Mouse (Mus musculus) gastrocnemius, postnatal 4 days (tissue): ENCODE measurements around the gene Pten. TPM values are rescaled to one million over a fixed set of nuclear protein-coding genes. Genes with fewer than 3 reads are reported as not detected.

Experiments used
- DNase-seq, 2 experiments: peaks; one replicate each; pipeline ENCODE4 v3.0.0; 2021 to 2022; ENCODE audit warnings: low spot score in 2 of 2, mixed read lengths in 2 of 2
- long read RNA-seq, 2 experiments: library from polyadenylated mRNA; stranded (forward); transcript quantifications; one replicate each; pipeline ENCODE4 v2.0.0; 2021
- total RNA-seq, 2 experiments: library from RNA; stranded (reverse); gene quantifications; 2 replicates each; pipeline ENCODE4 v1.2.3; 2021

Gene Pten
- total RNA-seq = 10 to 100 TPM; 41.7 to 48.4 TPM
- long read RNA-seq, experiment 1, full-length matches to known transcripts = 26 of 30 reads
- long read RNA-seq, experiment 1, partial matches to known transcripts = 0 of 30 reads
- long read RNA-seq, experiment 1, other reads (novel, unspliced or antisense) = 4 of 30 reads
- long read RNA-seq, experiment 2, full-length matches to known transcripts = 45 of 52 reads
- long read RNA-seq, experiment 2, partial matches to known transcripts = 3 of 52 reads
- long read RNA-seq, experiment 2, other reads (novel, unspliced or antisense) = 4 of 52 reads

DNA sequence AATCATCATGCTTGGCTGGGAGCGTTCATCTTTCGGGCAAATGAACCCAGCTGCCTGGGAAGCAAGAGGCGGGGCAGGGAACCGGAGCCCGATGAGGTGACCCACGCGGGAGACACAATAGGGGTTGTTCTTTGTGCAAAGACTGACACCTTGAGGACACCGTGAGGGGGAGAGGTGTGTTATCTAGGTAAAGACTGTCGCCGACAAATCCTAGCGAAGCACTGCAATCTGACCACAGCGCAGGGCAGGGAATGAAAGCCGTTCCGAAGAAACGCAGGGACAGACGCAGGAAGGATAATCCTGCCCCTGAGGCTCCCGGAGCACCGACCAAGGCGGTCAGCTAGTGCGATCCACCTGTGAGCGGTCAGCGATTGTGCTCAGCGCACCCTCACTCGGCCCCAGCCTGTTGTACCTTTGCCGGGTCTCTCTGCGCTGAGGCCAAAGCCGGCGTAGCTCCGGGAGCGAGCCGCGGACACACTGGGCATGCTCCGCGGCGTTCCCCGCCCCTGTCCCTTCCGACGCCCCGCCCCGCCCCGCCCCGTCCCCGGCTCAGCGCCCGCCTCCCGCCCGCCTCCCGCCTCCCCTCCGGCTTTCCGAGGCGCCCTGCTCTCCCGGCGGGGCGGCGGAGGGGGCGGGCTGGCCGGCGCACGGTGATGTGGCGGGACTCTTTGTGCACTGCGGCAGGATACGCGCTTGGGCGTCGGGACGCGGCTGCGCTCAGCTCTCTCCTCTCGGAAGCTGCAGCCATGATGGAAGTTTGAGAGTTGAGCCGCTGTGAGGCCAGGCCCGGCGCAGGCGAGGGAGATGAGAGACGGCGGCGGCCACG, at the start of gene Pten:
TSS of gene Pten (plus strand) at position 598 of the 826 bp plus-strand sequence.
- DNase-seq = peak; percentile 95 to 97

DNA sequence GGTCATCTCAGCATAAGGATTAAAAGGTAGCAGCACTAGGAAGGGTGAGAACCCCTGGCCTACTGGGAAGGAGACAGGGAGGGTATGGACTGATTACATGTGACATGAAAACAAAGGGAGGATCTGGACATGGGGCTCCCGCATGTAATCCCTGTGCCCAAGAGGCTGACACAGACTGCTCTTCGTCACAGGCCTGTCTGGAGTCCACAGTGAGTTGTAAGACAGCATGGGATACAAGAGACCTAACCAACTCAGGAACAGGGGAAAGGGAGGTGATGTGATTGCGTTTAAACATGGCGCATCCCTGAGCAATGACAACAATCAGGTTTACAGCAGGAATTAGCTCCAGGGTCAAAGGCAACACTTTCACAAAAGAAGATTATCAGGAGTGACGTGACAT, 48.3 kb upstream of the Pten start:
- no peak for DNase-seq

DNA sequence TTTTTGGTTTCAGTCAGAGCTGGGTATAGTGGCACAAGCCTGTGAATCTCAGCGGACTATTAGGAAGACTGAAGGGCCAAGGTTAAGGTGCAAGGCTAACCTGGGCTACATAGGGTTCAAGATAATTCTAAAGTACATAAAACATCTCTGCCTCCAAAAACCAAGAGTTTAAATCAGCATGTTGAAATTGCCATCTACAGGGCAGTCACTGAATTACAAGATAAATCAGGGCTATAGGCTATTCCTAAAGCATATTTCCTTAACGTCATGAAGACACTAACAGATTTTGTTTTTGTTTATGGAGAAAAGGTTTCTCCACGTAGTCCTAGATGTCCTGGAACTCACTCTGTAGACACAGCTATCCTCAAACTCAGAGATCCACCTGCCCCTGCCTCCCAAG, 47.0 kb upstream of the Pten start:
- no peak for DNase-seq

DNA sequence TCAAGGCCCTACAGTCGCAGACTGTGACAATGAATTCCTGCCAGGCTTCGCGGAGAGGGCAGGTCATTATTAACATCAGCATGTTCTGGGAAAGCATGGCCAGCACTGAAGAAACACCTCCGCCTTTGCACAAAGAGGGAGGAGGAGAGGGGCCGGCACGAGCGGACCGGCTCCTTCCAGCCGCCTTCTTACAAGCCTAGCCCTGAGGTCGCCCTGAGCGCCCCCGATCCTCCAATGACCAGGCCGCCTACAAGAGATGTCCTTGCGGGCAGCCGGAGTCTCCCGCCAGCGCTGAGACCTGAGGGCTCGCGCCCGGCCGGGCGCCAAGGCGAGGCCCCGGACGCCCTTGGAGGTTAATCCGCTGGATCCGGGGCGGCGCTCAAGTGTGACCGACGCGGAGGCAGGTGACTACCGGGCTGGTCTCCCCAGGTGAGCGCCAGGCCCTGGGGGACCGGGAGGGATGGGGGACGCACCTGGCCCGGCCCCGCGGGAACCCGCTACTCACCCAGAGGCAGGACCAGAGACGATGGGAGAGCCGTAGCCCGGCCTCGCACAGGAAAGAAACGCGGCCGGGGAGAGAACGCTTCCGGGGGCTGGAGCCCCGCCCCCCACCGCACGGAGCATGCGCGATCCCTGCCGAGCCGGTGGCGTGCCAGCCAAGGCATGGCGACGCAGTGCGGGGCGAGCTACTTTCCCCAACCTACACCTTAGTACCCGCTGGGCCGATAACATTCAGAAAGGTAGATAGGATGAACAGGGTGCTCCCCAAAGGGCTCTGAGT, 45.3 kb upstream of the Pten start:
- peak; percentile 90 to 91 for DNase-seq

DNA sequence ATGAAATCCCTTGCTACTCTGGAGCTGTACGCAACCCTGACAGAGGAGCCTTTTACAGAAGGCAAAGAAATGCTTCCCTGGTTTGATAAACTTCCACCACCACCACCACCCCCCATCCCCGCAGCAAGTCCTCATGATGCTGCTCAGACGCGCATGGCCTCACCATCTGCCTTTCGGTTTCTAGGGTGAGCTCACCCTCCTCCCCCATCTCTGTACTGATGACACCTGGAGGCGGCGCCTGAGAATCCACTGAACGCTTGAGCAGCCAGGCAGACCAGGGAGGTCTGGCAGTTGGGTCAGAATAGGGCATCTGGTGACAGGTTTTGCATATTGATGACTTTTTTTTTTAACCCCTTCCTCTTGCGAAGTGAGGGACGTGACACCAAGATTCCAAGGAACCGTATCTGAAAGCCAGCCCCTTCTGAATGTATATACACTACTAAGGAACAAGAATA, 44.7 kb upstream of the Pten start:
- DNase-seq = peak; percentile 18 to 44

DNA sequence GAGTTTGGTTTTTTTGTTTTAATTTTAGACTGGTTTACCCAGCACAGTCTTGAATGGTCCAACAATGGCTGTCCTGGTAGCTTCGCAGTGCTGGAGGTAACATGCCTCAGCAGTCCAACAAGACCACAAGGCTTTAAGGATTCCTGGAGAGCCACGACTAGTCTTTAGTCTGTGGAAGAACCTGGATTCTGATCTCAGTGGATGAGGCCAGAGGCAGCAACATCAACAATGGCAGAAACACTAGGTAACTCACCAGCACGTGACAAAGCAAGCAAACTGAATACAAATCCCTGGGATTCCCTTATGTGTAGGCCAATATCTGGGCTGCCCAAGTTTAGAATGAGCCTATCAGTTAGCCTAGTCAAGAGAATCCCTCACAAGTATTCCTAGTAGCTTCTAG, 43.8 kb upstream of the Pten start:
- DNase-seq = no peak

DNA sequence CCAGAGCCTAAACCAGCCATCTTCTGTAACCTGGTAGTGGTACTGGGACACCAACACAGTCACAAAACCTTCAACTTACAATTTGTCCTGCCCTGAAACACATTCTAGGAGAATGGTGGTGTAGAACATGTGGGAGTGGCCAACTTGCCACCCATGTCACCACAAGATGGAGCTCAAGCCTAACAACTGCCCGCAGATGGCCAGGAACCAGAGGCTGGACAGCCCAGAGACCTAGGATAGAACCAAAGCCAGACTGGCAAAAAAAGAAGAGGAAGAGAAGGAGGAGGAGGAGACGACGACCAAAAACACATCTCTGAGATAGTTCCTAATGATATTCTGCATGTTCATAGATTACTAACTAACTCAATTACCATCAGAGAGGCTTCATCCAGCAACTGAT, 42.1 kb upstream of the Pten start:
- DNase-seq = peak; percentile 48 to 66

DNA sequence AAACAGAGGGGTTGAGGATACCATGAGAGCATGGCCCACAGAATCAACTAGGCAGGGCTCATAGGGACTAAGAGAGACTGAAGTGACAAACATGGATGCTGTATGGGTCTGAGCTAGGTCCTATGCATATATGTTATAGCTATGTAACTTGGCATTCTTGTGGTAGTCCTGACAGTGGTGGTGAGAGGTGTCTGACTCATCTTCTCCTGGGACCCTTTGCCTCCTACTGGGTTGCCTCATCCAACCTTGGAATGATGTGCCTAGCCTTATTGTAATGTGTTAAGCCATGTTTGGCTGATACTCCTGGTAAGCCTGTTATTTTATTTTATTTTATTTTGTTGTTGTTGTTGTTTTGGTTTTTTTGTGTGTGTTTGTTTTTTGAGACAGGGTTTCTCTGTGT, 41.6 kb upstream of the Pten start:
- no peak for DNase-seq

DNA sequence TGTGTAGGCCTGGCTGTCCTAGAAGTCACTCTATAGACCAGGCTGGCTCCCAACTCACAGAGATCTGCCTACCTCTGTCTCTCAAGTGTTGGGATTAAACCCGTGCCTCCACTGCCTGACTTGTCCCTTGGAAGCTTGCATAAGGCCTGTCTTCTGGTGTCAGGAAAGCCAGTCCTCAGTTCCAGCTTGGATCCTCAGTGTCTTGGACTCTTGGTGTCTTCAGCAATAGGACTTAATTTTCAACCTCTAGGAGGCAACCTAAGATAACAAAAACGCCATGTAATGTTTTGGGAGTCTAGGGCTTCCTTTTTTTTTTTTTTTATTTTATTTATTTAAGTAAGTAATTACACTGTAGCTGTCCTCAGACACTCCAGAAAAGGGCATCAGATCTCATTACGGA, 39.7 kb upstream of the Pten start:
- no peak for DNase-seq

DNA sequence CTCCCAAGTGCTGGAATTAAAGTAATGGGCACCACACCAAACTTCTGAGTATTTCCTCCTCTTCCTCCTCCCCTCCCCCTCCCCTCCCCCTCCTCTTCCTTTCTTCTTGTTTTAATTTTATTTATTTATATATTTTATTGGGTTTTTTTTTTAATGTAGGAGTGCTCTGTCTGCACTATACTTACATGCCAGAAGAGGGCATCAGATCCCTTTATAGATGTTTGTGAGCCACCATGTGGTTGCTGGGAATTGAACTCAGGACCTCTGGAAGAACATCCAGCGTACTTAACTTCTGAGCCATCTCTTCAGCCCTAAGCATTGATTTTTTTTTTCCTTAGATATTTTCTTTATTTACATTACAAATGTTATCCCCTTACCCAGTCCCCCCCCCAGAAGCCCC, 37.0 kb upstream of the Pten start:
- DNase-seq = no peak

DNA sequence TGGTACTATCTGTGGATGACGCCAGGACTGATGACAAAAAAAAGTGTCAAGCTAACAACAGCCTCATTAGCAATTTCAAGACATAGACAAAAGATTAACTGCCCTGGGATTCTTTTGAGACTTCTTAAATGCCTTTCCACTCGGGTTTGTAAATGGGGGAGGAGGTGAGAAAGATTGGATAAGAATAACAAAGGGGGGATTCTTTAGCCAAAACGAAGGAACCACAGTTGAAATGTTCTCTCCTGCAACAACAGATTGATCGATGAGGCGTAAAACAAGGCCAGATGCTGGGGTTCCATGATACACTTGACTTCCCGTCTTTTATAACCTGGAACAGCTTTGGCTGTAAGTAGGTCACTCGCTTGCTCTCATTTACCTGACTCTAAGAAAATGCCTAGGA, 33.5 kb upstream of the Pten start:
- no peak for DNase-seq

DNA sequence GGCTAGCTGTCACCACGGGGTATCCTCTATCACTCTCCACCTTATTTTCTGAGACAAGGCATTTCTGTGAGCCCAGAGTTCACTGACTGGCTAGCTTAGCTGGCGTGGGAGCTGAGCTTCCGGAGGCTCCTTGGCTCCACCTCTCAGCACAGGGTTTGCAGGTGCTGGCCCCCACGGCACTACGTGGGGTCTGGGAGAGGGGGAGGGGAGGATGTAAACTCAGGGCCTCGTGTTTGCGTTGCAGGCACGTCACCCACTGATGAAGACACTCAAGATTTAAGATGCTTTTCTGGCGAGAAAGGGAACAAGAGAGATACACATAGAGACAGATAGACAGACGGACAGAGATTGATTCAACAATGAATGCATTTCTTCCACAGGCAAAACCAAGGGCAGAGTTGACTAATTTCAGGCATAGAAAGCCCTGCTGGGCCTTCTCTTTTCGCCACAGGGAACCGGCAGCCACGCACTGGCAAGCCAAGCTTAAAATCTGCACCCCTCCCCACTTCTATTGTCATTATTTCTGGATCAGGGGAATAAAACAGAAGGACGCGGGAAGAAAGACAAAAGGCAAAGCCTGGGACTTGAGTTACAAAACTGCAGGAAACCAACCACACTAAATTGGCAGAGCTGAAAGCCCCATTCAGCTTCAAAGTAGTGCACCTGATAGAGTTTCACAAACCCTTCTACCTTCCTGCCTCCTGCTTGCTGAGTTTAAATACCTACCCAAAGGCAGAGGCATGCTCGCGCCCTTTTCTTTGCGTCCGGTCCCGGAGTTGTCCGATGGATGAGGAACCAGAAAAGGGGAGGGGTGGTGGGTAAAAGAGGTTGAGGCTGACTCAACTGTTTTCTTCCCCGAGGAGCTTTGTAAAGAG, 30.6 kb upstream of the Pten start:
- DNase-seq = no peak

DNA sequence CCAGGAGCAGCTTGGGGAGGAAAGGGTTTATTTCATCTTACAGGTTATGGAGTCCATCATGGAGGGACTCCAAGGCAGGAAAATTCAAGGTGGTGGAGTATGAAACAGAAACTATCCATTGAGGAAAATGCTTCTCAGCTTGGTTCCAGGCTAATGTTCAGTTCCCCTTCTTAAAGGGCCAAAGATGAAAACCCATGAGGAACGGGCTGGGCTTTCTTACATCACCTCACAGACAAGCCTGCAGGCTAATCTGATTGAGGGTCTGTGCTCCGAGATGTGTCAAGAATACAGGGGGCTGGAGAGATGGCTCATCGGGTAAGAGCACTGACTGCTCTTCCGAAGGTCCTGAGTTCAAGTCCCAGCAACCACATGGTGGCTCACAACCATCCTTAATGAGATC, 27.5 kb upstream of the Pten start:
- no peak for DNase-seq

DNA sequence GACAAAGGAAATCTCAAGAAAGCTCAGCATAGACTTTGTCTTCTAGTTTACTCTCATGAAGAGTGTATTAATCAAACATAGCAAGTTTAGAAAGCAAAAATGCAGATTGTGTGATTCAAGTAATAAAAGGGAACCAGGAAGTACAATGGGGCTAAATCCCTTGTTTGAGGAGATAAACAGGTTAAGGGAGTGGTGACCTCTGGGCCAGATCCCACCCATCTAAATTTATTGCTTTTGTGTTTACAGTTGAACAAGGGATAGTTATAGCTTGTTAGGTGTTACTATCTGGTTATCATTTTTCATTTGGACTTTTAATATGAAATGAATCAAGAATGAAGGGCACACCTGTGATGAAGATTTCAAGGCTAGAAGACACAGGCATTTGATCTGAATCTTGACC, 24.4 kb upstream of the Pten start:
- no peak for DNase-seq

DNA sequence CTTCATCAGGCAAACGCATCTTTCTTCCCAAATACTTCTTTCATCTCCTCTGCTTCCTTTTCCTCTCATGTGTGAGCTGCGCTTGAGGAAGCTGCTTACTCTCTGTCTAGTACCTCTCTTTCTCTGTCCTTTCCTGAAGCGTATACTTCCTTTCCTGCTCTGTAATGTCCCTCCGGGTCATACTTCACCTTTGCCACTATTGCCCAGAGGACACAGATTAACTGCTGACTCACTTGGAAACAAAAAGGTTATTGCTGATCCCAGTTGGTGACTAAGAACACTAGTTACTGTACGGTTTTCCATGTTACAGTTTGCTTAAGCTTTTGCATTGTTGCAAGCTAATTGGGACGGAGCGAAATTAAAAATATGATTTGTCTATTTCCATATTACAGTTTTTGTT, 19.5 kb upstream of the Pten start:
- DNase-seq = no peak

DNA sequence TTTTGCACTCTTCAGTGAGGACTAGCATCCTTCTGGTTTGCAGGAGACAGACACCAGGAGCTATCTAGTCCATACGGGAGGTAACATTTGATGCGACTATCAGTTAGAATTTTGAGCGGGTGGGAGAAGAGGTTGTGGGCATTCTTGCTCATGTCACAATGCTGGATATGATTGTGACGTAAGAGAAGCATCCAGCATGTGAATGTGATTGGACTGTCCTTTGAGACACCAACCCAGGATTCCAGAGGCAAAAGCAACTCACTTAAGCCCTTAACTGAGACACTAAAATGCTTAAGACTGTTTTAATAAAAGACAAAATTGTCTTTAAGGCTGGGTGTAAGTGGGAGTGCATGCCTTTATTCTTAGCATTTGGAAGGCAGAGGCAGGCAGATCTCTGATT, 17.6 kb upstream of the Pten start, which contains the start of gene Atad1:
TSS of gene Atad1 (minus strand) at position 101 of the 400 bp plus-strand sequence.
- no peak for DNase-seq

DNA sequence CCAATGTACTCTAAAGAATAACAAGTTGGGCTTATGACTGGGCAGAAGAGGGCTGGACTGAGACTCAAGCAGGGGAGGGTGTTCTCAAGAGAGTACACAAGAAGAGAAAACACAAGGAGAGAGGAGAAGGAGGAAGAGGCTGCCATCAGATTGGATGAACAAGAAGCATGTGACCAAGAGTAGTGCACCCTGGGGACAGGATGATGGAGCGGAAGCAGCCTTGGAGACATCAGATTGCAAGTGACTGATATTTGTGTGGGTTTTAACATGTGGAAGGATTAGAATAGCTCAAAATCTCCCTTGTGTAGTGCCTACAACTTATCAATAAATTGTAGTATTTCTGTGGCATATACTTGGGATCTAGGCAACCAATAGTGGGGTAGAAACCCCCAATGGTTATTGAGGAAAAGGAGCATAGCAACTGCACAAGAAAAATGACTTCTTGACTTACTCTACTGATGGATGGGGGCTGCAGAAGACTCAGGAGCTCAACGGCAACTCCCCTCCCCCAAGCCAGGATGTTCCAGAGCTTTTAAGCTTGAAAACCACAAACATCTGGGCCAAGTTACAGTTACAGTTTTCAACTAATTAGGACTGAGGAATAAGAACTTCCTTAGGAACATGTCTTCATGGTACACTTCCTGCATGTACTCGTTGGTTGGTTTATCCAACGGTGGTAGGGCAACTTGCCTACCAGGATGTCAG, 16.5 kb upstream of the Pten start:
- DNase-seq = no peak

DNA sequence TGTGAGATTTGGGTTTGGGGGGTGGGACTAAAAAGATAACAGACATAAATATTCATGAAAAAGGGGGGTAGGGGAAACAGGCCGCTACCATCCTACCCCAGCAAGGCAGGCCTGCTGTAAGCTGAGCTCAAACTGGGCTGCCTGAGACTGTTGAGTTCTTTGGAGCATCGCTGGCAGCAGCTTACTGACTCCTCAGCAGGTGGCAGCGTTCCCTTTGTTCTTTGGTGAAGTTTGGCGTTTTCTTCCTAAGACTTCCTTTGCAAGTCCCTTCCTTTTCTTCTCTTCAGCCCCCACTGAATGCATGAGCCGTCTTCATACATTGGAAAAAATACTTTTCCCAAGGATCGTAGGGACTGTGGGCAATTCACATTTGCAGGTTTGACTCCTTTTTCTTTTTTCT, 7.9 kb upstream of the Pten start:
- peak in 1 of 2 experiments; percentile 14 for DNase-seq

DNA sequence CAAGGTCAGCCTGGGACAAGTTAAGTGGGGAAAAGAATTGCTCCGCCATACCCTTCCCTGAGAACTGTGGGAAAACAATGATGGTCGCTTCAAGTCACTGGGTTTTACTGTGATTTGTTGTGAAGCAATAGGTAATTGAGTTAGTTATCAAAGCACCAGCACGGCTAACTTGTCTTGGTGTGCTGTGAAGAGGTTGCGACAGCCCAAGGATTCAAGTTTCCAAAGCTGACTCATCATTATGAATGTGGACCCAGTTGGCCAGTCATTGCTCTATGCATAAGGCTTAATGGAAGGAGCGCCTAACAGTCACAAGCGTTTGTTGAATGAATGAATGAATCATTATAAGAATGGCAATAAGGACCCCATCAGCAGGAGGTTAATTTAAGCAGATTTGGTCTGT, 4.9 kb upstream of the Pten start:
- DNase-seq = no peak

DNA sequence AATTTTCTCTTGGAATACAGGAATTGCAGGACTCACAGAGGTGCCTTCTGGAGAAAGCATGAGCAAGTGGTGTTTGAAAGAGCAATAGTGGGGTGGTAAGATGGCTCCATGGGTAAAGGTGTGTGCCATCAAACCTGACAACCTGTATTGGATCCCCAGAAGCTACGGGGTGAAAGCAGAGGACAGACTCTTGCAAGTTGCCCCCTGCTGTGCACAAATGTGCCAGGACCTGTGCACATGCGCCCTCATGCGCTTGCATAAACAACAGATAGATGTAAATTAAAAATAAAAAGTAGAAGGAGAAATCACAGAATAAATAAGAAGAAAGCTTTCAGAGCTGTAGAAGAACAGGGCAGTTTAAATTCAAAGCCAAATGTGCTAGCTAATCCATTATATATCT, 3.9 kb upstream of the Pten start:
- DNase-seq = no peak
